Mouse (Mus musculus) myocyte (in vitro differentiated cells): ENCODE results near the gene Tmem43. TPM values are rescaled to one million over a fixed set of nuclear protein-coding genes. Genes with fewer than 3 reads are reported as not detected.

Experiments
- H3K27me3 ChIP-seq: one replicate; pipeline ENCODE4 v1.6.1; 2011; ENCODE audit not compliant: control insufficient read depth, insufficient read depth, insufficient read length
- H3K36me3 ChIP-seq: one replicate; pipeline ENCODE4 v1.6.1; 2011; ENCODE audit not compliant: control insufficient read depth, insufficient read depth
- H3K4me2 ChIP-seq: one replicate; pipeline ENCODE4 v1.6.1; 2011; ENCODE audit warnings: low read depth, control low read depth
- H3K4me3 ChIP-seq: one replicate; pipeline ENCODE4 v1.5.1; 2011; ENCODE audit warnings: mild to moderate bottlenecking, control low read depth, moderate library complexity
- H3K79me2 ChIP-seq: one replicate; pipeline ENCODE4 v1.6.1; 2011; ENCODE audit not compliant: control insufficient read depth, insufficient read depth
- H3ac ChIP-seq: one replicate; pipeline ENCODE4 v1.6.1; 2011; ENCODE audit not compliant: control insufficient read depth, insufficient read length
- CEBPB ChIP-seq: IDR thresholded peaks from 2 replicates; pipeline ENCODE4 v1.6.1; 2011; ENCODE audit warnings: mild to moderate bottlenecking, moderate library complexity; ENCODE audit not compliant: poor library complexity, insufficient read depth, severe bottlenecking
- E2F4 ChIP-seq: IDR thresholded peaks from one replicate; pipeline ENCODE4 v1.6.1; 2011; ENCODE audit warnings: mild to moderate bottlenecking, control low read depth, moderate library complexity; ENCODE audit not compliant: insufficient read depth
- MAX ChIP-seq: IDR thresholded peaks from one replicate; pipeline ENCODE4 v1.6.1; 2011; ENCODE audit warnings: low read depth, mild to moderate bottlenecking, control low read depth
- MYOD1 ChIP-seq, 3 experiments: IDR thresholded peaks; one replicate each; pipeline ENCODE4 v1.6.1; 2011; ENCODE audit warnings: control low read depth in 2 of 3, low read depth in 2 of 3, mild to moderate bottlenecking in 2 of 3, moderate library complexity in 1 of 3; ENCODE audit not compliant: insufficient read length in 2 of 3, control insufficient read depth in 1 of 3
- MYOG ChIP-seq, 3 experiments: IDR thresholded peaks; one replicate each; pipeline ENCODE4 v1.6.1; 2011; ENCODE audit warnings: control low read depth in 2 of 3, low read depth in 2 of 3, mild to moderate bottlenecking in 2 of 3; ENCODE audit not compliant: insufficient read length in 2 of 3, control insufficient read depth in 1 of 3, insufficient read depth in 1 of 3
- POLR2A ChIP-seq: IDR thresholded peaks from one replicate; pipeline ENCODE4 v1.6.1; 2011; ENCODE audit warnings: low read depth, mild to moderate bottlenecking, control low read depth, moderate library complexity; ENCODE audit not compliant: insufficient read length
- POLR2AphosphoS2 ChIP-seq: IDR thresholded peaks from one replicate; pipeline ENCODE4 v1.6.1; 2011; ENCODE audit warnings: low read depth, control low read depth; ENCODE audit not compliant: insufficient read length
- REST ChIP-seq: IDR thresholded peaks from one replicate; pipeline ENCODE4 v1.6.1; 2011; ENCODE audit warnings: mild to moderate bottlenecking, control low read depth, moderate library complexity; ENCODE audit not compliant: insufficient read depth, insufficient read length
- SRF ChIP-seq: IDR thresholded peaks from one replicate; pipeline ENCODE4 v1.6.1; 2011; ENCODE audit warnings: low read depth; ENCODE audit not compliant: control insufficient read depth, insufficient read length
- TCF12 ChIP-seq: IDR thresholded peaks from one replicate; pipeline ENCODE4 v1.6.1; 2011; ENCODE audit warnings: mild to moderate bottlenecking, control low read depth; ENCODE audit not compliant: poor library complexity, insufficient read depth, severe bottlenecking
- TCF3 ChIP-seq: IDR thresholded peaks from one replicate; pipeline ENCODE4 v1.6.1; 2011; ENCODE audit warnings: low read depth, control low read depth; ENCODE audit not compliant: insufficient read length
- USF1 ChIP-seq: IDR thresholded peaks from one replicate; pipeline ENCODE4 v1.6.1; 2011; ENCODE audit warnings: low read depth, mild to moderate bottlenecking, control low read depth, moderate library complexity
- polyA plus RNA-seq: library from polyadenylated mRNA; unstranded; fragments of >200 nt; fragmentation: generic; extraction: Trizol; gene quantifications from one replicate; pipeline ENCODE4 v1.2.1, GENCODE M21; 2012; ENCODE audit warnings: missing spikeins

Gene Tmem43
- polyA plus RNA-seq, 1 experiment: 84.1 TPM

DNA sequence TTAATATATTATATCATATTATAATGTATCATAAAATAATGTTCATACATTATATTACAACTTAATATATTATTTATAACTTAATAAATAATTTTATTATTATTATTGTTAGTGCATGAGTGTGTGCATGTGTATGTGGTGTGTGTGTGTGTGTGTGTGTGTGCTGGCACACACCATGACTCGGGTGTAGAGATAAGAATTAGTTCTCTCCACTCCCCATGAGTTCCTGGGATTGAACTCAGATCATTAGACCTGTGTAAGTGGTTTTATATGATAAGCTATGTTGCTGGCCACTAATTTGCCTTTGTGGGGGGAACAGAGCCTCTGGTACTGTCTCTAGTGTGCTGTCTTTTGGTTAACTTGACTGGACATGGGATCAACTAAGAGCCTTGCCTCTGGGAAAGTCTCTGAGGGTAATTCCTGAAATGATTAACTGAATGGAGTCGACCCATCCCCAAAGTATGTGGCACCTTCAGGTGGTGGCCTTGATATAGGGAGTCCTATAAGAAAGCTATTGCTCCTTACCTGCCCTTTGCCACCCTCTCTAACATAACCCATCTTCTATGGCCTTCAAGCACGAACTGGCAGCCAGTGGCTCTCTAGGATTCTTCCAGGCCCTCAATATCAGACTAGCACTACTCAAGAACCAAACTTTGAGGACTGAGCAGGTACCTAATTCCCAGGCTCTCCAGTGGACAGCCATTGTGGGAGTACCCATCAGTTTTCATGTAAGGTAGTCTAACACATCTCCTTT lies 23.9 kb upstream of the Tmem43 start:
- Histone ChIP-seq H3K79me2 (no peaks in the 10 kb centered on the region), H3K4me3 (no peak overlapping the region), H3ac (no peak overlapping the region), H3K36me3 (no peaks in the 10 kb centered on the region), H3K27me3 (peaks cover 20% of the 10 kb centered on the region), H3K4me2 (no peak overlapping the region)
- no peak for TF ChIP-seq REST
- no peak for TF ChIP-seq POLR2A
- TF ChIP-seq SRF: no peak
- no peak for TF ChIP-seq POLR2AphosphoS2
- TF ChIP-seq TCF12: no peak
- TF ChIP-seq MYOD1 (IDR thresholded peaks at IDR 0.05; ENCODE audit: control insufficient read depth in 1 of 3, insufficient read length in 2 of 3, low read depth in 2 of 3): no peak
- TF ChIP-seq MAX: no peak

DNA sequence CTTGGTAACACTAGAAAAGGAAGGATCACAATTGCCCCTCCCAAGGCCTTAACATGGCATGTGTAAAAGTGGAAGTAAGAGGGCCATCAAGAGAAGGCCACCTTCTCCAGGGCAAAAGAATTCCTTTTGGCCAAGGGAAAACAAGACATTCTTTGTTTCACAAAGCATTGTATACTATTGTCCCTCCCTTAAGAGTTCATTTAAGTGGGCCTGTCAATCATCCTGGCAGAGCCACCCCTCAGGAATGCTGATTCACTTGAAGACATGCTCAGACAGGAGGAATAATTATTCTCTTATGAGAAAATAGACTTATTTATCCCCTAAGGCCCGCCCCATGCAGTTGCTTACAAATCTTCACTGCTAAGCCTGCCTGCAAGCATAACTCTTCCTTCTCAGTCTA lies 21.4 kb upstream of the Tmem43 start:
- no peaks in the 10 kb centered on the region for H3K79me2 ChIP-seq

GRCm38 (mm10) chr6:91454546-91454945 lies 19.0 kb upstream of the Tmem43 start:
- no peak overlapping the region for H3K4me3 ChIP-seq
- no peak overlapping the region for H3K4me2 ChIP-seq
- no peak overlapping the region for H3ac ChIP-seq
- no peaks in the 10 kb centered on the region for H3K36me3 ChIP-seq
- H3K79me2 ChIP-seq: no peaks in the 10 kb centered on the region
- H3K27me3 ChIP-seq: peaks cover 14% of the 10 kb centered on the region
- TF ChIP-seq CEBPB (no peak), REST (no peak), SRF (no peak), MYOD1 (IDR thresholded peaks at IDR 0.05; ENCODE audit: control insufficient read depth in 1 of 3, insufficient read length in 2 of 3, low read depth in 2 of 3) (no peak), POLR2A (no peak), TCF12 (no peak), E2F4 (no peak), TCF3 (no peak), MAX (no peak), USF1 (no peak), POLR2AphosphoS2 (no peak), MYOG (IDR thresholded peaks at IDR 0.05; ENCODE audit: control insufficient read depth in 1 of 3, insufficient read depth in 1 of 3, insufficient read length in 2 of 3, low read depth in 2 of 3) (no peak)

More for the DNA sequence above, 21.4 kb upstream of the Tmem43 start:
- no peak overlapping the region for H3K4me3 ChIP-seq
- TF ChIP-seq MYOG (IDR thresholded peaks at IDR 0.05; ENCODE audit: control insufficient read depth in 1 of 3, insufficient read depth in 1 of 3, insufficient read length in 2 of 3, low read depth in 2 of 3): no peak
- no peak for TF ChIP-seq USF1
- TF ChIP-seq E2F4: no peak
- TF ChIP-seq CEBPB: no peak
- TF ChIP-seq POLR2A: no peak
- TF ChIP-seq TCF3: no peak
- no peak for TF ChIP-seq TCF12
- no peak for TF ChIP-seq MYOD1 (IDR thresholded peaks at IDR 0.05; ENCODE audit: control insufficient read depth in 1 of 3, insufficient read length in 2 of 3, low read depth in 2 of 3)
- TF ChIP-seq POLR2AphosphoS2: no peak
- TF ChIP-seq REST: no peak
- no peak for TF ChIP-seq SRF
- TF ChIP-seq MAX: no peak
- H3K36me3 ChIP-seq: no peaks in the 10 kb centered on the region
- no peak overlapping the region for H3K4me2 ChIP-seq
- H3ac ChIP-seq: no peak overlapping the region
- peaks cover 20% of the 10 kb centered on the region for H3K27me3 ChIP-seq

DNA sequence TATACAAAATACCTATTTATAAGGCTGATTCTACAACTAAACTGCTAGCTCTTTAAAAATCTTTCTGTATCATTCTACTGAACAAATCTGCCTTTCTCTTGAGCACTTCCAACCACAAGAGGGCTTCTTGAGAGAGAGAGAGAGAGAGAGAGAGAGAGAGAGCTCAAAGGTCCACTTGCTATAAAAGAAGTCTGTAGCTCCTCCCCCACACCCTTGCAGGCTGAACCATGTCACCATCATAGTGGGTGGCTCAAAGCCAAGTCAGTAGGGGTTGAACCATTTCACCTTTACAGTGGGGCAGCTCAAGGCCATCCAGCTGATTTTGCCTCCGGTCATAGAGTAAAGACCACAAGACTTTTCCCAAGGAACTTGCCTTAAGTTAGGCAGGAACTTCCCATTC lies 14.0 kb upstream of the Tmem43 start:
- TF ChIP-seq MYOG (IDR thresholded peaks at IDR 0.05; ENCODE audit: control insufficient read depth in 1 of 3, insufficient read depth in 1 of 3, insufficient read length in 2 of 3, low read depth in 2 of 3) (no peak), TCF3 (no peak), REST (no peak), SRF (no peak)
- no peak overlapping the region for H3ac ChIP-seq
- H3K36me3 ChIP-seq: peaks cover 13% of the 10 kb centered on the region

DNA sequence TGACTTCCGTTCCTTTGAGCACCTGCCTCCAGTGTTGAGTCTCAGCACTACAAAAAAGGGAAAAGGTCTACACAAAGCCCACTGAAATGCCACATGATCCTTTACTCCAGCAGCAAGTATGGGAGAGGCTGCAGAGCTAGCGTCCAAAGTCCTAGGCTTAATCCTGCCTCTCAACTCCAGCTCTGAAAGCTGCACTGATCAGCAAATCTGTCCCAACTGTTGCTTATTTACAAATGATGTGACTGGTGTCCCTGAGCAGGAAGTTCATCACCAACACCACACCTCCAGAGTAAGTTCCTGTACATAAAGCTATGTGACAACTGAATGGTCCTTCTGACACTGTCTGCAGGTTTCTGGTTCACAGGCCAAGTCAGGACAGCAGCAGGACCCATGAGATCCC lies 7.7 kb upstream of the Tmem43 start:
- peaks cover 26% of the 10 kb centered on the region for H3K36me3 ChIP-seq
- H3K27me3 ChIP-seq: no peaks in the 10 kb centered on the region
- no peak for TF ChIP-seq SRF
- TF ChIP-seq MYOG (IDR thresholded peaks at IDR 0.05; ENCODE audit: control insufficient read depth in 1 of 3, insufficient read depth in 1 of 3, insufficient read length in 2 of 3, low read depth in 2 of 3): no peak
- no peak for TF ChIP-seq POLR2AphosphoS2
- no peak for TF ChIP-seq POLR2A
- no peak for TF ChIP-seq TCF3
- no peak for TF ChIP-seq USF1
- no peak for TF ChIP-seq MYOD1 (IDR thresholded peaks at IDR 0.05; ENCODE audit: control insufficient read depth in 1 of 3, insufficient read length in 2 of 3, low read depth in 2 of 3)
- TF ChIP-seq E2F4: no peak
- no peak for TF ChIP-seq MAX
- no peak for TF ChIP-seq CEBPB
- TF ChIP-seq REST: no peak
- TF ChIP-seq TCF12: no peak

More for the DNA sequence above, 14.0 kb upstream of the Tmem43 start:
- no peak overlapping the region for H3K4me3 ChIP-seq
- H3K4me2 ChIP-seq: no peak overlapping the region
- H3K27me3 ChIP-seq: no peaks in the 10 kb centered on the region
- no peaks in the 10 kb centered on the region for H3K79me2 ChIP-seq

More for the DNA sequence above, 7.7 kb upstream of the Tmem43 start:
- H3K79me2 ChIP-seq: peaks cover 7% of the 10 kb centered on the region
- no peak overlapping the region for H3K4me2 ChIP-seq
- H3ac ChIP-seq: no peak overlapping the region
- no peak overlapping the region for H3K4me3 ChIP-seq
